In the genomic region with DNA sequence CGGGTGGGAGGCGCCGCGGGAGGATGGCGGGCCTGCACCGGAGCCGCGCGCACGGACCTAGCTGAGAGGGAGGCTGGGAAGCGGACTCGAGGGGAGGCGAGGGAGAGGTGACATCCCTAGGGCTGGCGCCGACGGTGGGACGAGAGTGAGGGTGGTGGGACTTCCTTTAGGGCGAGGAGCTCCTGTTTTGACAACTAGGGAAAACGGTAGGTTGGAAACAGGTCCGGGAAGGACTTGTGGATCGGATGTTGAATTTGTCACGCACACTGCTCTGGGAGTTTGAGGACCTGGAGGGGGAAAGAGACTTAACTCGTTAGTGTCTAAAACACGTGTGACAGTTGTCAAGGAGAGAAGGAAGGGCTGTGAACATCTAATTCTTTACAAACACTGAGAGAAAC, we compare ENCODE assay signal across 7 mouse cellular contexts. TPM values are rescaled to one million over a fixed set of nuclear protein-coding genes. Genes with fewer than 3 reads are reported as not detected.
DNase-seq lines count a peak whose midpoint lies in the region; ATAC-seq lines count a peak whose summit lies in the region.

No protein-coding gene starts in this region.

- H3K4me3 ChIP-seq in neural tube, embryonic 11.5 days (ENCODE audit: low read depth, low read length): peak overlapping the region; percentile 80
- peak overlapping the region; percentile 82 for H3K4me3 ChIP-seq in liver, embryonic 11.5 days (ENCODE audit: low read depth, low read length)

- H3K9me3 ChIP-seq in neural tube, embryonic 11.5 days (ENCODE audit: control insufficient read depth, low read length): no peaks in the 10 kb centered on the region
- H3K9me3 ChIP-seq in liver, embryonic 11.5 days (ENCODE audit: control insufficient read depth, low read length): no peaks in the 10 kb centered on the region

- H3K4me1 ChIP-seq in neural tube, embryonic 11.5 days (ENCODE audit: control insufficient read depth, insufficient read depth, low read length): peaks cover 7% of the 10 kb centered on the region
- peaks cover 6% of the 10 kb centered on the region for H3K4me1 ChIP-seq in liver, embryonic 11.5 days (replicated peaks; ENCODE audit: control insufficient read depth, insufficient read depth, low read length)

- H3K27me3 ChIP-seq in neural tube, embryonic 11.5 days (ENCODE audit: control insufficient read depth, insufficient read depth, low read length): no peaks in the 10 kb centered on the region
- H3K27me3 ChIP-seq in liver, embryonic 11.5 days (replicated peaks; ENCODE audit: control insufficient read depth, insufficient read depth, low read length): no peaks in the 10 kb centered on the region

- 0% methylated on average over 24 of the region's 24 CpGs for WGBS in neural tube, embryonic 11.5 days
- under 1% methylated on average over 24 of the region's 24 CpGs for WGBS in liver, embryonic 11.5 days

- DNase-seq in neural tube, embryonic 11.5 days (ENCODE audit: low spot score): no peak
- no peak for DNase-seq in neural tube, embryonic 10.5 days (ENCODE audit: extremely low spot score, low spot score)
- no peak for DNase-seq in liver, embryonic 11.5 days (ENCODE audit: low spot score)
- DNase-seq in telencephalon, adult 2 months (ENCODE audit: low read depth, low spot score): peak; percentile 1
- DNase-seq in left cerebral cortex, postnatal 36 days (ENCODE audit: low spot score in 2 of 2): no peak
- DNase-seq in left cerebral cortex, postnatal 10 days (ENCODE audit: extremely low spot score in 1 of 2, low spot score in 2 of 2): no peak

- H3K9ac ChIP-seq in neural tube, embryonic 11.5 days (ENCODE audit: low read length): peak overlapping the region; percentile 97
- peak overlapping the region; percentile 98 for H3K9ac ChIP-seq in liver, embryonic 11.5 days (ENCODE audit: low read depth, low read length)

- intact Hi-C loops in left cerebral cortex, postnatal 36 days (cut with DNase I): no loop called here
- intact Hi-C loops in left cerebral cortex, postnatal 10 days (cut with DNase I): loop anchor here (2.0 kb wide), 1 partner anchor 679 kb away; a partner anchor contains a TSS

- peak overlapping the region; percentile 68; the same call in 1 of the 2 replicates for H3K27ac ChIP-seq in neural tube, embryonic 11.5 days (ENCODE audit: low read depth, low read length)
- H3K27ac ChIP-seq in liver, embryonic 11.5 days (ENCODE audit: low read depth, low read length): peak overlapping the region; percentile 85

- 0 out of 2 replicates have a peak, but pooled peaks cover 2% of the 10 kb centered on the region for H3K36me3 ChIP-seq in neural tube, embryonic 11.5 days (ENCODE audit: control insufficient read depth, insufficient read depth, low read length)
- peaks cover 8% of the 10 kb centered on the region; the same call in 1 of the 2 replicates for H3K36me3 ChIP-seq in liver, embryonic 11.5 days (ENCODE audit: control insufficient read depth, insufficient read depth, low read length)

- H3K4me2 ChIP-seq in neural tube, embryonic 11.5 days (ENCODE audit: low read depth): peak overlapping the region; percentile 55
- peak overlapping the region; percentile 93 for H3K4me2 ChIP-seq in liver, embryonic 11.5 days

- peak; percentile 75 for ATAC-seq in neural tube, embryonic 11.5 days (ENCODE audit: insufficient read depth, low FRiP score, low TSS enrichment)
- peak; percentile 71 for ATAC-seq in erythroid progenitor cell, adult 5-6 weeks (replicated peaks; ENCODE audit: low FRiP score, poor library complexity, severe bottlenecking)
- peak; percentile 80 for ATAC-seq in liver, embryonic 11.5 days (replicated peaks; ENCODE audit: low FRiP score)

RNA-seq across cellular contexts. Expression of a gene that starts 0.4 kb away (rescaled TPM):
- 218 and 240 TPM in 2 replicates for polyA plus RNA-seq in neural tube, embryonic 11.5 days (2014; fragmentation: Nextera tagmentation; extraction: Ambion mirVana)
- total RNA-seq in erythroid progenitor cell, adult 5-6 weeks (2015; ENCODE audit: low replicate concordance): 185 and 187 TPM in 2 replicates
- 132 and 168 TPM in 2 replicates for total RNA-seq in erythroid progenitor cell, adult 5-6 weeks (2017; ENCODE audit: low replicate concordance)
- 361 and 387 TPM in 2 replicates for polyA plus RNA-seq in liver, embryonic 11.5 days (2014; fragmentation: Nextera tagmentation; extraction: Ambion mirVana)
- total RNA-seq in left cerebral cortex, postnatal 36 days (2021): 10 to 100 TPM; 16.8 to 27.1 TPM
- total RNA-seq in left cerebral cortex, postnatal 10 days (2021): 10 to 100 TPM; 18.0 to 19.4 TPM

RNA-seq across cellular contexts. Expression of a gene that starts 28.3 kb away (rescaled TPM):
- polyA plus RNA-seq in neural tube, embryonic 11.5 days (2014; fragmentation: Nextera tagmentation; extraction: Ambion mirVana): 81.0 and 84.5 TPM in 2 replicates
- 10.1 and 23.1 TPM in 2 replicates for total RNA-seq in erythroid progenitor cell, adult 5-6 weeks (2015; ENCODE audit: low replicate concordance)
- 10.1 and 23.3 TPM in 2 replicates for total RNA-seq in erythroid progenitor cell, adult 5-6 weeks (2017; ENCODE audit: low replicate concordance)
- polyA plus RNA-seq in liver, embryonic 11.5 days (2014; fragmentation: Nextera tagmentation; extraction: Ambion mirVana): 68.1 and 74.5 TPM in 2 replicates
- 100 to 1,000 TPM; 280 to 296 TPM for total RNA-seq in left cerebral cortex, postnatal 36 days (2021)
- 100 to 1,000 TPM; 155 to 165 TPM for total RNA-seq in left cerebral cortex, postnatal 10 days (2021)

RNA-seq across cellular contexts. Expression of a gene that starts 46.8 kb away (rescaled TPM):
- polyA plus RNA-seq in neural tube, embryonic 11.5 days (2014; fragmentation: Nextera tagmentation; extraction: Ambion mirVana): 1.7 and 2.4 TPM in 2 replicates
- total RNA-seq in erythroid progenitor cell, adult 5-6 weeks (2015; ENCODE audit: low replicate concordance): not detected in 2 replicates
- total RNA-seq in erythroid progenitor cell, adult 5-6 weeks (2017; ENCODE audit: low replicate concordance): 0.15 TPM in 1 of 2 replicates, not detected in the other
- 2.5 and 5.4 TPM in 2 replicates for polyA plus RNA-seq in liver, embryonic 11.5 days (2014; fragmentation: Nextera tagmentation; extraction: Ambion mirVana)
- 1 to 10 TPM; 2.4 to 2.7 TPM for total RNA-seq in left cerebral cortex, postnatal 36 days (2021)
- total RNA-seq in left cerebral cortex, postnatal 10 days (2021): 1 to 10 TPM; 4.0 to 4.3 TPM

RNA-seq across cellular contexts. Expression of a gene that starts 59.3 kb away (rescaled TPM):
- polyA plus RNA-seq in neural tube, embryonic 11.5 days (2014; fragmentation: Nextera tagmentation; extraction: Ambion mirVana): 25.4 and 25.6 TPM in 2 replicates
- total RNA-seq in erythroid progenitor cell, adult 5-6 weeks (2015; ENCODE audit: low replicate concordance): 6.3 and 9.7 TPM in 2 replicates
- 10.4 and 11.1 TPM in 2 replicates for total RNA-seq in erythroid progenitor cell, adult 5-6 weeks (2017; ENCODE audit: low replicate concordance)
- polyA plus RNA-seq in liver, embryonic 11.5 days (2014; fragmentation: Nextera tagmentation; extraction: Ambion mirVana): 18.2 and 21.3 TPM in 2 replicates
- total RNA-seq in left cerebral cortex, postnatal 36 days (2021): 10 to 100 TPM; 25.6 to 32.1 TPM
- 10 to 100 TPM; 28.5 to 30.2 TPM for total RNA-seq in left cerebral cortex, postnatal 10 days (2021)

Comparison
In these comparisons a context has a peak if more than half of its experiments do, and no peak if none do; other contexts are left out.
1. RNA of a gene that starts 0.4 kb away (total RNA-seq): 132 to 187 TPM in erythroid progenitor cell, adult 5-6 weeks; 16.8 to 27.1 TPM in left cerebral cortex, postnatal 36 days and 18.0 to 19.4 TPM in left cerebral cortex, postnatal 10 days; every median in the first group is over 4 times any median in the second.
2. RNA of a gene that starts 28.3 kb away (total RNA-seq): 280 to 296 TPM in left cerebral cortex, postnatal 36 days and 155 to 165 TPM in left cerebral cortex, postnatal 10 days; 10.1 to 23.3 TPM in erythroid progenitor cell, adult 5-6 weeks; every median in the first group is over 4 times any median in the second.
3. Peak in every context shown above with its lines, with median percentiles within 50 percentile points of each other: ATAC-seq.